Mouse (Mus musculus) myocyte (in vitro differentiated cells): ENCODE results near the gene St6galnac1. TPM values are rescaled to one million over a fixed set of nuclear protein-coding genes. Genes with fewer than 3 reads are reported as not detected.

ENCODE experiments used
- H3K27me3 ChIP-seq: one replicate; pipeline ENCODE4 v1.6.1; 2011; ENCODE audit not compliant: control insufficient read depth, insufficient read depth, insufficient read length
- H3K36me3 ChIP-seq: one replicate; pipeline ENCODE4 v1.6.1; 2011; ENCODE audit not compliant: control insufficient read depth, insufficient read depth
- H3K4me2 ChIP-seq: one replicate; pipeline ENCODE4 v1.6.1; 2011; ENCODE audit warnings: low read depth, control low read depth
- H3K4me3 ChIP-seq: one replicate; pipeline ENCODE4 v1.5.1; 2011; ENCODE audit warnings: mild to moderate bottlenecking, control low read depth, moderate library complexity
- H3K79me2 ChIP-seq: one replicate; pipeline ENCODE4 v1.6.1; 2011; ENCODE audit not compliant: control insufficient read depth, insufficient read depth
- H3ac ChIP-seq: one replicate; pipeline ENCODE4 v1.6.1; 2011; ENCODE audit not compliant: control insufficient read depth, insufficient read length
- CEBPB ChIP-seq: IDR thresholded peaks from 2 replicates; pipeline ENCODE4 v1.6.1; 2011; ENCODE audit warnings: mild to moderate bottlenecking, moderate library complexity; ENCODE audit not compliant: poor library complexity, insufficient read depth, severe bottlenecking
- E2F4 ChIP-seq: IDR thresholded peaks from one replicate; pipeline ENCODE4 v1.6.1; 2011; ENCODE audit warnings: mild to moderate bottlenecking, control low read depth, moderate library complexity; ENCODE audit not compliant: insufficient read depth
- MAX ChIP-seq: IDR thresholded peaks from one replicate; pipeline ENCODE4 v1.6.1; 2011; ENCODE audit warnings: low read depth, mild to moderate bottlenecking, control low read depth
- MYOD1 ChIP-seq, 3 experiments: IDR thresholded peaks; one replicate each; pipeline ENCODE4 v1.6.1; 2011; ENCODE audit warnings: control low read depth in 2 of 3, low read depth in 2 of 3, mild to moderate bottlenecking in 2 of 3, moderate library complexity in 1 of 3; ENCODE audit not compliant: insufficient read length in 2 of 3, control insufficient read depth in 1 of 3
- MYOG ChIP-seq, 3 experiments: IDR thresholded peaks; one replicate each; pipeline ENCODE4 v1.6.1; 2011; ENCODE audit warnings: control low read depth in 2 of 3, low read depth in 2 of 3, mild to moderate bottlenecking in 2 of 3; ENCODE audit not compliant: insufficient read length in 2 of 3, control insufficient read depth in 1 of 3, insufficient read depth in 1 of 3
- POLR2A ChIP-seq: IDR thresholded peaks from one replicate; pipeline ENCODE4 v1.6.1; 2011; ENCODE audit warnings: low read depth, mild to moderate bottlenecking, control low read depth, moderate library complexity; ENCODE audit not compliant: insufficient read length
- POLR2AphosphoS2 ChIP-seq: IDR thresholded peaks from one replicate; pipeline ENCODE4 v1.6.1; 2011; ENCODE audit warnings: low read depth, control low read depth; ENCODE audit not compliant: insufficient read length
- REST ChIP-seq: IDR thresholded peaks from one replicate; pipeline ENCODE4 v1.6.1; 2011; ENCODE audit warnings: mild to moderate bottlenecking, control low read depth, moderate library complexity; ENCODE audit not compliant: insufficient read depth, insufficient read length
- SRF ChIP-seq: IDR thresholded peaks from one replicate; pipeline ENCODE4 v1.6.1; 2011; ENCODE audit warnings: low read depth; ENCODE audit not compliant: control insufficient read depth, insufficient read length
- TCF12 ChIP-seq: IDR thresholded peaks from one replicate; pipeline ENCODE4 v1.6.1; 2011; ENCODE audit warnings: mild to moderate bottlenecking, control low read depth; ENCODE audit not compliant: poor library complexity, insufficient read depth, severe bottlenecking
- TCF3 ChIP-seq: IDR thresholded peaks from one replicate; pipeline ENCODE4 v1.6.1; 2011; ENCODE audit warnings: low read depth, control low read depth; ENCODE audit not compliant: insufficient read length
- USF1 ChIP-seq: IDR thresholded peaks from one replicate; pipeline ENCODE4 v1.6.1; 2011; ENCODE audit warnings: low read depth, mild to moderate bottlenecking, control low read depth, moderate library complexity
- polyA plus RNA-seq: library from polyadenylated mRNA; unstranded; fragments of >200 nt; fragmentation: generic; extraction: Trizol; gene quantifications from one replicate; pipeline ENCODE4 v1.2.1, GENCODE M21; 2012; ENCODE audit warnings: missing spikeins

The St6galnac1 gene
- polyA plus RNA-seq, 1 experiment, result not detected

GRCm38 (mm10) chr11:116810983-116811901 lies 35.9 kb upstream of the St6galnac1 start:
- peaks cover 15% of the 10 kb centered on the region for H3K79me2 ChIP-seq
- no peak overlapping the region for H3K4me3 ChIP-seq
- H3ac ChIP-seq, result no peak overlapping the region
- no peaks in the 10 kb centered on the region for H3K27me3 ChIP-seq
- TF ChIP-seq REST (no peak), CEBPB (no peak), TCF12 (no peak), MAX (no peak), E2F4 (no peak), TCF3 (no peak), MYOD1 (IDR thresholded peaks at IDR 0.05; ENCODE audit: control insufficient read depth in 1 of 3, insufficient read length in 2 of 3, low read depth in 2 of 3) (no peak), MYOG (IDR thresholded peaks at IDR 0.05; ENCODE audit: control insufficient read depth in 1 of 3, insufficient read depth in 1 of 3, insufficient read length in 2 of 3, low read depth in 2 of 3) (no peak), SRF (no peak), POLR2AphosphoS2 (no peak), POLR2A (no peak), USF1 (no peak)
- H3K36me3 ChIP-seq, result peaks cover 11% of the 10 kb centered on the region
- H3K4me2 ChIP-seq, result no peak overlapping the region

GRCm38 (mm10) chr11:116810528-116810927 lies 35.2 kb upstream of the St6galnac1 start:
- Histone ChIP-seq H3ac (no peak overlapping the region), H3K79me2 (peaks cover 9% of the 10 kb centered on the region), H3K27me3 (no peaks in the 10 kb centered on the region), H3K4me3 (no peak overlapping the region), H3K4me2 (no peak overlapping the region), H3K36me3 (peaks cover 11% of the 10 kb centered on the region)
- TF ChIP-seq REST (no peak), POLR2AphosphoS2 (no peak), E2F4 (no peak), SRF (no peak), MYOG (IDR thresholded peaks at IDR 0.05; ENCODE audit: control insufficient read depth in 1 of 3, insufficient read depth in 1 of 3, insufficient read length in 2 of 3, low read depth in 2 of 3) (no peak), POLR2A (no peak), TCF3 (no peak), MAX (no peak), CEBPB (no peak), MYOD1 (IDR thresholded peaks at IDR 0.05; ENCODE audit: control insufficient read depth in 1 of 3, insufficient read length in 2 of 3, low read depth in 2 of 3) (no peak), USF1 (no peak), TCF12 (no peak)

GRCm38 (mm10) chr11:116809520-116809919 lies 34.2 kb upstream of the St6galnac1 start:
- no peak overlapping the region for H3K4me3 ChIP-seq
- no peak overlapping the region for H3K4me2 ChIP-seq
- peaks cover 11% of the 10 kb centered on the region for H3K36me3 ChIP-seq
- no peak for TF ChIP-seq MYOD1 (IDR thresholded peaks at IDR 0.05; ENCODE audit: control insufficient read depth in 1 of 3, insufficient read length in 2 of 3, low read depth in 2 of 3)
- peak; percentile 23 for TF ChIP-seq POLR2AphosphoS2
- no peak for TF ChIP-seq SRF
- no peaks in the 10 kb centered on the region for H3K27me3 ChIP-seq
- H3K79me2 ChIP-seq, result peaks cover 5% of the 10 kb centered on the region
- no peak overlapping the region for H3ac ChIP-seq

GRCm38 (mm10) chr11:116808811-116809395 lies 33.6 kb upstream of the St6galnac1 start:
- no peak overlapping the region for H3K4me2 ChIP-seq
- H3K36me3 ChIP-seq, result peaks cover 11% of the 10 kb centered on the region
- H3K27me3 ChIP-seq, result no peaks in the 10 kb centered on the region
- no peak overlapping the region for H3ac ChIP-seq
- TF ChIP-seq MYOD1 (IDR thresholded peaks at IDR 0.05; ENCODE audit: control insufficient read depth in 1 of 3, insufficient read length in 2 of 3, low read depth in 2 of 3), result no peak
- H3K79me2 ChIP-seq, result peaks cover 5% of the 10 kb centered on the region
- no peak overlapping the region for H3K4me3 ChIP-seq

GRCm38 (mm10) chr11:116807938-116808606 lies 32.8 kb upstream of the St6galnac1 start:
- H3K4me2 ChIP-seq, result no peak overlapping the region
- no peaks in the 10 kb centered on the region for H3K27me3 ChIP-seq
- peaks cover 11% of the 10 kb centered on the region for H3K36me3 ChIP-seq
- no peak overlapping the region for H3K4me3 ChIP-seq
- H3K79me2 ChIP-seq, result no peaks in the 10 kb centered on the region
- TF ChIP-seq MYOD1 (IDR thresholded peaks at IDR 0.05; ENCODE audit: control insufficient read depth in 1 of 3, insufficient read length in 2 of 3, low read depth in 2 of 3) (peak in 2 of 3 experiments; percentile 44 to 73), TCF12 (peak; percentile 0), MAX (no peak), MYOG (IDR thresholded peaks at IDR 0.05; ENCODE audit: control insufficient read depth in 1 of 3, insufficient read depth in 1 of 3, insufficient read length in 2 of 3, low read depth in 2 of 3) (peak in 1 of 3 experiments; percentile 82)
- H3ac ChIP-seq, result no peak overlapping the region
